Mouse (Mus musculus) liver, postnatal 0 days (tissue): ENCODE results near the gene 1700029F12Rik.

Source experiments
- CTCF ChIP-seq: sonication (generic); IDR thresholded peaks from 2 replicates; pipeline ENCODE4 v1.5.1; 2016; ENCODE audit warnings: antibody characterized with exemption, low read depth
- EP300 ChIP-seq: IDR thresholded peaks from 2 replicates; pipeline ENCODE4 v1.6.1; 2016; ENCODE audit warnings: antibody characterized with exemption, low read depth, mild to moderate bottlenecking

DNA sequence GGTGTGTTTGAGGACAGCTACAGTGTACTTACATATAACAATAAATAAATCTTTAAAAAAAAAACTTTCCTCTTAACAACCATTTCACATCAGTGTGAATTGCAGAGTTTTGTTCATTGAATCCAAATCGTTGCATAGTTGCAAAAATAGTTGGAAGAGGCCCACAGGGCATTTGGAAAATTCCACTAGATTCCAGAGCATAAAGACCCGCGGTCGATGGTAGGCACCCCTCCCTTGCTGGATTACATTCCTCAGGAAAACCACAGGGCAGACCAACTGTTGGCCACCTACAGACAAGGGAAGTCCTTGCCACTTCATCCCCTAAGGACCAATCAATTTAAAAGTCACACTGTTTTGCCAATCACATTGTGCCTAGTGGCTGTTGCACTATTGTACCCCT is 19.8 kb downstream of the 1700029F12Rik start:
- TF ChIP-seq CTCF (no peak), EP300 (no peak)
